Mouse (Mus musculus) heart, embryonic 14.5 days (tissue): ENCODE measurements around the gene Kat2b. TPM values are rescaled to one million over a fixed set of nuclear protein-coding genes. Genes with fewer than 3 reads are reported as not detected.
A peak's percentile ranks its signal among the peaks of the same experiment; 100 is the strongest.
"Not testable (repeated sequence)": the region's sequence is repeated elsewhere in the genome, so short reads cannot be mapped to it uniquely, and the experiment has no call there.

Experiments
- ATAC-seq: fragments of 200-750 bp; cut with Nextera tagmentation; 2 replicates; pipeline ENCODE4 v1.8.0; 2017; ENCODE audit warnings: low read depth, moderate TSS enrichment; ENCODE audit not compliant: insufficient number of reproducible peaks, insufficient read depth, low FRiP score
- H3K27ac ChIP-seq, 2 experiments: fragments of 200-500 bp in 1 of 2; fragments of 300-500 bp in 1 of 2; sonication (generic) in 1 of 2; replicated peaks in 1 of 2; 2 replicates each; pipeline ENCODE4 v1.5.1; 2012 to 2014; ENCODE audit warnings: low read depth in 2 of 2, low read length in 2 of 2, control low read depth in 1 of 2, mild to moderate bottlenecking in 1 of 2, mixed read lengths in 1 of 2; ENCODE audit not compliant: control insufficient read depth in 1 of 2, insufficient read depth in 1 of 2
- H3K27me3 ChIP-seq: fragments of 300-500 bp; sonication (generic); 2 replicates; pipeline ENCODE4 v1.6.1; 2014; ENCODE audit warnings: mild to moderate bottlenecking, low read length, control low read depth; ENCODE audit not compliant: control insufficient read depth, insufficient read depth
- H3K36me3 ChIP-seq: fragments of 300-500 bp; sonication (generic); 2 replicates; pipeline ENCODE4 v1.6.1; 2014; ENCODE audit warnings: mild to moderate bottlenecking, control low read depth, low read length, mixed read lengths; ENCODE audit not compliant: control insufficient read depth, insufficient read depth
- H3K4me1 ChIP-seq, 2 experiments: fragments of 200-500 bp in 1 of 2; fragments of 300-500 bp in 1 of 2; sonication (generic) in 1 of 2; 2 replicates each; pipeline ENCODE4 v1.6.1; 2012 to 2014; ENCODE audit warnings: low read length in 2 of 2, control low read depth in 1 of 2, mixed read lengths in 1 of 2; ENCODE audit not compliant: control insufficient read depth in 2 of 2, insufficient read depth in 2 of 2
- H3K4me2 ChIP-seq: fragments of 300-500 bp; sonication (generic); 2 replicates; pipeline ENCODE4 v1.6.1; 2014; ENCODE audit warnings: mild to moderate bottlenecking, low read length
- H3K4me3 ChIP-seq, 2 experiments: fragments of 200-500 bp in 1 of 2; fragments of 300-500 bp in 1 of 2; sonication (generic) in 1 of 2; 2 replicates each; pipeline ENCODE4 v1.5.1; 2012 to 2014; ENCODE audit warnings: low read length in 2 of 2, mild to moderate bottlenecking in 2 of 2, control low read depth in 1 of 2, low read depth in 1 of 2, moderate library complexity in 1 of 2; ENCODE audit not compliant: control insufficient read depth in 1 of 2, insufficient read depth in 1 of 2
- H3K9ac ChIP-seq: fragments of 300-500 bp; sonication (generic); 2 replicates; pipeline ENCODE4 v1.6.1; 2014; ENCODE audit warnings: mild to moderate bottlenecking, low read length
- H3K9me3 ChIP-seq: fragments of 300-500 bp; sonication (generic); 2 replicates; pipeline ENCODE4 v1.6.1; 2016; ENCODE audit warnings: low read length, control low read depth; ENCODE audit not compliant: control insufficient read depth
- WGBS: fragments of 180-500 bp; shearing (Covaris S2); extraction: QIAGEN DNeasy Blood & Tissue Kit; methylation state at CpG from one replicate; pipeline ENCODE4 v1.1.7; 2014; 5-methylcytosine and 5-hydroxymethylcytosine counted together
- polyA plus RNA-seq: library from polyadenylated mRNA; unstranded; fragments of >200 nt; fragmentation: Nextera tagmentation; extraction: Ambion mirVana; gene quantifications from 2 replicates; pipeline ENCODE4 v1.2.1, GENCODE M21; 2014

The Kat2b gene
- polyA plus RNA-seq, 1 experiment from 2014 or later, result 16.6 TPM

DNA sequence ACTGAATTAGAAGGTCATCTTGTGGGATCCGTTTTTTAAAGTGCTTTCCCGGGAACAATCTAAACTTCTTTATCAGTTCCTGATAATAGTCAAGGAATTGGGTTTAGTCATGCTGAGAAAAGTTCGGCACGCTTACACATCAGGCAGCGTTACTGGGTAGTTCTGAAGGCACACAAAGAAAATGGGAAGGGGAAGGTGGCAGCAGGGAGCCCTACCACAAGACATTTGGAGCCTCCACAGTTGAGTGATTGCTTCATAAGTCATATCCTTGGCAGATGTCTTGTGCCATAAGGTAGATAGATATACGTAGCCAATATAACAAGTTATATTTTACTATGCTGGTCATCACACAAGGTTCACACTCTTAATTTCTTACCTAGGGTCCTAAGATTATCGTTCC, 123.3 kb downstream of the Kat2b start:
- no peak for ATAC-seq
- Histone ChIP-seq H3K9me3 (no peaks in the 10 kb centered on the region), H3K27me3 (no peaks in the 10 kb centered on the region), H3K4me1 (peaks cover 0 to 13% of the 10 kb centered on the region in 2 experiments; a peak in 1 of 4 replicates), H3K27ac (peak overlapping the region; percentile 98 to 100), H3K36me3 (peaks cover 21% of the 10 kb centered on the region), H3K4me3 (peak overlapping the region; percentile 68 to 78), H3K4me2 (peak overlapping the region; percentile 76), H3K9ac (peak overlapping the region; percentile 84)
- WGBS, result 19% methylated on average over 7 of the region's 7 CpGs

DNA sequence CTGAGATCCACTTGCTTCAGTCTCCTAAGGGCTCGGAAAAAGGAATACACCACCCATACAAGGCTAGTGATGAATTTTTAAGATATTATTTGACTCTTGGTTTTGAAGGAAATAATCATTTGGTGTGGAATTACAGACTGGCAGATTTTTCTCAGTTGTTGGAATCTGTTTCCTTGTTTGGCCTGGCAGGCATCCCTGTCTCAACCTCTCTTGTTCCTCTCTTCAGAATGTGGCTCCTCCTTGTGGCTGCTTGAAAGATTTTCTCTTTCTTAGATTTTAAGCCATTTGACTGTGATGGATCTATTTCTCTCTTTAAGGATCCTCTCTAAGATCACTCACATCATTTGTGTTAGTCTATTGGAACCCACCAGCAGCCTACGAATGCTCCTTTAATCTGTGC, 127.4 kb downstream of the Kat2b start:
- no peak overlapping the region for H3K27ac ChIP-seq
- H3K4me1 ChIP-seq, result peaks cover 0 to 6% of the 10 kb centered on the region in 2 experiments; a peak in 1 of 4 replicates
- no peaks in the 10 kb centered on the region for H3K9me3 ChIP-seq
- H3K9ac ChIP-seq, result no peak overlapping the region
- 62% methylated on average over 2 of the region's 2 CpGs for WGBS
- H3K4me2 ChIP-seq, result no peak overlapping the region
- no peaks in the 10 kb centered on the region for H3K27me3 ChIP-seq
- H3K36me3 ChIP-seq, result no peaks in the 10 kb centered on the region
- no peak overlapping the region for H3K4me3 ChIP-seq
- ATAC-seq, result no peak

DNA sequence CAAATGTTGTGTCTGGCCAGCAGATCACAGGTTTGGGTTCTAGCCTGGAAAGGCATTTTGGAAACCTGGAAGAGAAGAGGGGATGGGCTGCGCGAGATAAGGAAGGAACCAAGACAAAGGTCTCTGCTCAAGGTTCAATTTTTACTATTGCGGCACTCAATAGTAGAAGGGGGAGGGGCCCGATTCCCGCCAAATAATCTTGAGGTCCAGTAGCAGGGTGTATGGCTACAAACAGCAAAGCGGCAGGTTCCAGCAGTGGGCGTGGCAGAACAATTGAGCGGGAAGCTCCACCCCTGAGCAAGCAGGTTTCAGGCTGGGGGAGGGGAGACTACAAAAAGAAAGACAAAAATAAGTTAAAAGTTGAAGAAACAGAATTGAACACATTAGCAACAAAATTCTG, 130.9 kb downstream of the Kat2b start:
- H3K36me3 ChIP-seq, H3K4me2 ChIP-seq, H3K4me1 ChIP-seq, H3K27me3 ChIP-seq, ATAC-seq, H3K27ac ChIP-seq, H3K9me3 ChIP-seq, H3K4me3 ChIP-seq, H3K9ac ChIP-seq: not testable (repeated sequence)
- 84% methylated on average over 8 of the region's 8 CpGs for WGBS

DNA sequence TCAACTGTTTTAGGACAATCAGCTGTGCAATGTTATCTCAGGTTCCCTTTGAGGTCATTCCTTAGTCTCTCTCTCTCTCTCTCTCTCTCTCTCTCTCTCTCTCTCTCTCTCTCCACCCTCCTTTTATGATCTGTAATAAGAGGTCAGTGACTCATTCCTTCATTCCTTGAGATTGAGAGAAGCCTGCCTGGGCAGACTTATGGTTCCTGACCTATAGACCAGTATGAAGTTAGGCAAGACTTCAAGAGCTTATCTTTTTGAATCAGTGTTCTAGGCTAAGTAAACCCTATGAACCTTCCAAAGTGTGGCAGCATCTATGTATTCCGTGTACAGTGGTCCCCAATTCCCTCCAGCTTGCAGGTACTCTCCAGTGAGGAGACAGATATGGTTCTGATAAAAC, 147.8 kb downstream of the Kat2b start:
- no peaks in the 10 kb centered on the region for H3K27me3 ChIP-seq
- no peaks in the 10 kb centered on the region for H3K36me3 ChIP-seq
- no peak overlapping the region for H3K9ac ChIP-seq
- ATAC-seq, result no peak
- no peaks in the 10 kb centered on the region for H3K4me1 ChIP-seq
- H3K4me3 ChIP-seq, result no peak overlapping the region
- WGBS, result 41% methylated on average over 1 of the region's 1 CpGs
- no peak overlapping the region for H3K4me2 ChIP-seq
- H3K27ac ChIP-seq, result no peak overlapping the region
- no peaks in the 10 kb centered on the region for H3K9me3 ChIP-seq

DNA sequence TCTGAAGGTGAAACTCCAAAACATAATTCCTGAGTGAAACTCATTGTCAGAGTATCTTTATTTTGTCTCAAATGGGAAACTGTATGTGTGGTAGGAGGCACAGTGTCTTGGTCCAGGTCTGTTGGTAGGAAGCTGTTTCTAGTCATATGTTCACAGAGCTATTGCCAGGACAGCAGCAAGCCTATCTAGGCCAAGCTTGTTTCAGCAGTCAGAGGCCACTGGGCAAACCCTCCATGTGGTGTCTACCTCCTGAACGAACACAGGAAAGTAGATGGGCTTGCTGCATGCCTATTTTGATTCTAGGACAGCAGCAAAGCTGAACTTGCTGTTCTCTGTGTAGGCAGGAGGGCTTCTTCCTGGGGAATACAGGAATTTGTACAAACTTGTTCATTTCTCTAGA, 148.5 kb downstream of the Kat2b start:
- H3K4me3 ChIP-seq, H3K9me3 ChIP-seq, H3K9ac ChIP-seq, H3K27ac ChIP-seq, H3K36me3 ChIP-seq, H3K4me2 ChIP-seq, ATAC-seq, H3K27me3 ChIP-seq, H3K4me1 ChIP-seq: not testable (repeated sequence)
- WGBS, result 59% methylated on average over 1 of the region's 1 CpGs

DNA sequence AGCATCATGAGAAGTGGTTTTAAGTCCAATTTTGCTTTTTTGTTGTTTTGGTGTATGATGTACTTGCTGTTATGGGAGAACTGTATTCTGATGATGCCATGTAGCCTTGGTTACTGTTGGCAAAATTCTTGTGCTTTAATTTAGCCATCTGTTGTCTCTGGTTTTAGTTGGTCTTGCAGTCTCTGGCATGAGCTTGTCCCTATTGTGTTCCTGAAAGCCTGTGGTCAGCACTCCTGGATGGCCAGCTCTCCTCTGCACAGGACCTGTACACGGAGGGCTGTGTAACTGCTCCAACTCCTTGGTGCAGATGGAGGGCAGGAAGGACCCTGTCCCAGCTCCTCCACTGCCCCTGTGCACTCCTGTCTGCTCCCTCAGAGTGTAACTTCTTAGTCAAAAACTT, 151.8 kb downstream of the Kat2b start:
- H3K9me3 ChIP-seq, result no peaks in the 10 kb centered on the region
- H3K36me3 ChIP-seq, result no peaks in the 10 kb centered on the region
- H3K9ac ChIP-seq, result no peak overlapping the region
- no peaks in the 10 kb centered on the region for H3K4me1 ChIP-seq
- H3K27me3 ChIP-seq, result no peaks in the 10 kb centered on the region
- H3K4me2 ChIP-seq, result no peak overlapping the region
- H3K27ac ChIP-seq, result no peak overlapping the region
- ATAC-seq, result no peak
- no peak overlapping the region for H3K4me3 ChIP-seq
- whole genome bisulfite sequencing, result 58% methylated on average over 1 of the region's 1 CpGs

DNA sequence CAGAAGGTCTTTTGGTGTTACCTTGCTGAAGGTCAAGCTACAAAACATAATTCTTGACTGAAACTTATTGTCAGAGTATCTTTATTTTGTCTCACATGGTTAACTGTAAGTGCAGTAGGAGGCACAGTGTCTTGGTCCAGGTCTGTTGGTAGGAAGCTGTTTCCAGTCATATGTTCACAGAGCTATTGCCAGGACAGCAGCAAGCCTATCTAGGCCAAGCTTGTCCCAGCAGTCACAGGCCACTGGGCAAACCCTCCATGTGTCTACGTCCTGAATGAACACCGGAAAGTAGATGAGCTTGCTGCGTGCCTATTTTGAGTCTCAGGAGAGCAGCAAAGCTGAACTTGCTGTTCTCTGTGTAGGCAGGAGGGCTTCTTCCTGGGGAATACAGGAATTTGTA, 152.3 kb downstream of the Kat2b start:
- not testable (repeated sequence) for H3K27me3 ChIP-seq, H3K4me3 ChIP-seq, H3K9me3 ChIP-seq, H3K27ac ChIP-seq, ATAC-seq, H3K36me3 ChIP-seq, H3K4me1 ChIP-seq, H3K9ac ChIP-seq, H3K4me2 ChIP-seq
- WGBS, result 69% methylated on average over 3 of the region's 3 CpGs
